Mouse (Mus musculus): ENCODE results near the gene Vmn1r111.
"Not testable (repeated sequence)": the region's sequence is repeated elsewhere in the genome, so short reads cannot be mapped to it uniquely, and the experiment has no call there.

GRCm38 (mm10) chr7:20703116-20703515, at the start of gene Vmn1r111:
- not testable (repeated sequence) for TF ChIP-seq CTCF (IDR thresholded peaks at IDR 0.05; ENCODE audit: borderline replicate concordance, insufficient read depth, low read length); POLR2A (IDR thresholded peaks at IDR 0.05; ENCODE audit: low read depth, low read length)
